33 mouse cellular contexts compared by ENCODE assay signal in the genomic region with DNA sequence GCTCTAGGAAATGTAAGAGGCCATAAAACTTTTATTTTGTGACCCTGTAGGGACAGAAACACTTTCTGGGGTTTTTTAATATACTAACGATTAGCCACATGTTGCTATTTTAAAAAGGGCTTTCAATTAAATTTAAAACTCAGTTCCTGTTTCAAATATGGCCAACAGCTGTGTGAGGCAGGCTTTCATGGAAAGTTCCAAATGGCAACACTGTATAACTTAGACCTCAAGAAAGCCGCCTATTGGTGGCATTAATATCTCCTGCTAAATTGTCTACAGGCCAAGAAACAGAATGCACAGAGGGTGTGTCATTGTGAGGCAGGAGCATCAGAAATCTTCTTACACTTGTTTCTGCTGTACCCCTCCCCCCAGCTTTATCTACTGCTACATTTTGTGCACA. TPM values are rescaled to one million over a fixed set of nuclear protein-coding genes. Genes with fewer than 3 reads are reported as not detected.
A peak's percentile ranks its signal among the peaks of the same experiment; 100 is the strongest.
DNase-seq lines count a peak whose midpoint lies in the region; ATAC-seq and TF ChIP-seq lines count a peak whose summit lies in the region.
"Had no signal": no experiment of that assay in that cellular context is flagged by ENCODE, and none has a peak within 500 bp of the region (broad histone marks: within the 10 kb centered on the region; RNA-seq: fewer than 3 reads in every experiment).

No protein-coding gene starts in this region.

- 47% methylated on average over 2 of the region's 2 CpGs for WGBS in kidney, postnatal 0 days
- 58% methylated on average over 2 of the region's 2 CpGs for WGBS in kidney, adult 2 months
- 14% methylated on average over 2 of the region's 2 CpGs for WGBS in limb, embryonic 14.5 days
- WGBS in intestine, embryonic 16.5 days = 71% methylated on average over 2 of the region's 2 CpGs

- H3K9ac ChIP-seq in kidney, postnatal 0 days (ENCODE audit: low read depth, low read length) = no peak overlapping the region
- H3K9ac ChIP-seq in limb, embryonic 14.5 days (ENCODE audit: low read depth, low read length, severe bottlenecking) = no peak overlapping the region
- H3K9ac ChIP-seq in intestine, embryonic 16.5 days (ENCODE audit: low read depth, low read length) = no peak overlapping the region
- H3K9ac ChIP-seq: heart, embryonic 12.5 days; hindbrain, embryonic 13.5 days; kidney, embryonic 15.5 days; liver, embryonic 12.5 days; liver, postnatal 0 days; midbrain, embryonic 13.5 days; neural tube, embryonic 15.5 days had no signal

- no peak overlapping the region for H3K4me2 ChIP-seq in kidney, postnatal 0 days (ENCODE audit: low read length)
- no peak overlapping the region for H3K4me2 ChIP-seq in limb, embryonic 14.5 days (replicated peaks; ENCODE audit: low read depth, low read length, severe bottlenecking)
- H3K4me2 ChIP-seq in intestine, embryonic 16.5 days (ENCODE audit: low read depth, low read length) = no peak overlapping the region
- H3K4me2 ChIP-seq: heart, embryonic 12.5 days; hindbrain, embryonic 13.5 days; kidney, embryonic 15.5 days; liver, embryonic 12.5 days; midbrain, embryonic 13.5 days; neural tube, embryonic 15.5 days had no signal

- TF ChIP-seq POLR2A in kidney, adult 2 months (IDR thresholded peaks at IDR 0.05; ENCODE audit: low read depth, low read length) = no peak
- no peak for TF ChIP-seq POLR2A in limb, embryonic 14.5 days (IDR thresholded peaks at IDR 0.05; ENCODE audit: borderline replicate concordance, extremely low read depth, insufficient read depth, insufficient read length)

- H3K9me3 ChIP-seq in kidney, postnatal 0 days (replicated peaks; ENCODE audit: low read length) = no peaks in the 10 kb centered on the region
- H3K9me3 ChIP-seq in limb, embryonic 14.5 days (ENCODE audit: control insufficient read depth, low read length) = no peaks in the 10 kb centered on the region
- no peaks in the 10 kb centered on the region for H3K9me3 ChIP-seq in intestine, embryonic 16.5 days (ENCODE audit: control insufficient read depth, low read length)
- H3K9me3 ChIP-seq: G1E; heart, embryonic 12.5 days; hindbrain, embryonic 13.5 days; kidney, embryonic 15.5 days; liver, embryonic 12.5 days; megakaryocyte, embryonic 14.5 days; midbrain, embryonic 13.5 days; neural tube, embryonic 15.5 days had no signal

- no peaks in the 10 kb centered on the region for H3K27me3 ChIP-seq in kidney, postnatal 0 days (ENCODE audit: insufficient read depth, low read length)
- H3K27me3 ChIP-seq in kidney, adult 2 months (replicated peaks; ENCODE audit: control insufficient read depth, insufficient read depth, low read length) = no peaks in the 10 kb centered on the region
- peaks cover 12% of the 10 kb centered on the region; the same call in 1 of the 2 replicates for H3K27me3 ChIP-seq in limb, embryonic 14.5 days (ENCODE audit: control insufficient read depth, insufficient read depth, low read length)
- no peaks in the 10 kb centered on the region for H3K27me3 ChIP-seq in intestine, embryonic 16.5 days (replicated peaks; ENCODE audit: control insufficient read depth, insufficient read depth, low read length)
- H3K27me3 ChIP-seq: hindbrain, embryonic 13.5 days; kidney, embryonic 15.5 days; neural tube, embryonic 15.5 days; Patski had no signal

- H3K27ac ChIP-seq in kidney, postnatal 0 days = no peak overlapping the region
- H3K27ac ChIP-seq in kidney, adult 2 months (ENCODE audit: insufficient read depth, low read depth, low read length) = no peak overlapping the region
- peak overlapping the region; percentile 27; the same call in 1 of the 2 replicates for H3K27ac ChIP-seq in limb, embryonic 14.5 days (replicated peaks; ENCODE audit: low read depth, low read length)
- no peak overlapping the region for H3K27ac ChIP-seq in intestine, embryonic 16.5 days (ENCODE audit: low read length)
- H3K27ac ChIP-seq: heart, adult 2 months; hindbrain, embryonic 13.5 days; kidney, embryonic 15.5 days; liver, embryonic 12.5 days; midbrain, embryonic 13.5 days; neural tube, embryonic 15.5 days had no signal

- DNase-seq in kidney, postnatal 0 days (ENCODE audit: low spot score) = peak; percentile 70
- DNase-seq in kidney, adult 2 months = no peak
- peak; percentile 29 for DNase-seq in A20 (ENCODE audit: low read depth, low spot score)
- peak; percentile 34 for DNase-seq in forelimb bud, embryonic 11.5 days (ENCODE audit: low read depth, low spot score)
- DNase-seq in limb, embryonic 14.5 days (ENCODE audit: low spot score) = peak; percentile 72
- no peak for DNase-seq in T-cell, adult 2 months (ENCODE audit: low spot score)
- DNase-seq: cerebellum, adult 11 months; heart, adult 2 months; heart, postnatal 4 days; kidney, adult 11 months; kidney, postnatal 36 days; layer of hippocampus, postnatal 36 days; left cerebral cortex, postnatal 4 days; liver, postnatal 0 days; lung, postnatal 36 days; retina, postnatal 1 day; thymus, postnatal 14 days had no signal

- 0 out of 2 replicates have a peak, but pooled peaks have one; percentile 10 for TF ChIP-seq CTCF in kidney, postnatal 0 days (IDR thresholded peaks at IDR 0.05; ENCODE audit: low read depth)
- TF ChIP-seq CTCF in kidney, adult 2 months (conservative IDR thresholded peaks at IDR 0.05; ENCODE audit: insufficient read depth, insufficient read length, low read depth, low read length) = no peak

- H3K4me1 ChIP-seq in kidney, postnatal 0 days (replicated peaks; ENCODE audit: insufficient read depth, low read length) = peaks cover 10% of the 10 kb centered on the region; the same call in 1 of the 2 replicates
- peaks cover 4% of the 10 kb centered on the region; the same call in 1 of the 2 replicates for H3K4me1 ChIP-seq in kidney, adult 2 months (ENCODE audit: control insufficient read depth, insufficient read depth, low read length)
- peaks cover 27% of the 10 kb centered on the region for H3K4me1 ChIP-seq in limb, embryonic 14.5 days (ENCODE audit: control insufficient read depth, insufficient read depth, low read length)
- H3K4me1 ChIP-seq in intestine, embryonic 16.5 days (ENCODE audit: control insufficient read depth, insufficient read depth, low read length) = peaks cover 8% of the 10 kb centered on the region

- no peak for ATAC-seq in kidney, postnatal 0 days (replicated peaks; ENCODE audit: low FRiP score, low read depth)
- peak; percentile 59 for ATAC-seq in limb, embryonic 14.5 days (ENCODE audit: low FRiP score, low read depth)
- ATAC-seq in intestine, embryonic 16.5 days = no peak
- ATAC-seq: forebrain, embryonic 14.5 days; liver, embryonic 12.5 days; liver, postnatal 0 days; midbrain, embryonic 13.5 days; Patski had no signal

- no peaks in the 10 kb centered on the region for H3K36me3 ChIP-seq in kidney, postnatal 0 days (ENCODE audit: insufficient read depth, low read length)
- no peaks in the 10 kb centered on the region for H3K36me3 ChIP-seq in kidney, adult 2 months (ENCODE audit: control insufficient read depth, insufficient read depth, low read length)
- H3K36me3 ChIP-seq in limb, embryonic 14.5 days (ENCODE audit: control insufficient read depth, insufficient read depth, low read length) = no peaks in the 10 kb centered on the region
- H3K36me3 ChIP-seq in intestine, embryonic 16.5 days (ENCODE audit: control insufficient read depth, insufficient read depth, low read length) = no peaks in the 10 kb centered on the region
- H3K36me3 ChIP-seq: G1E; heart, embryonic 12.5 days; hindbrain, embryonic 13.5 days; kidney, embryonic 15.5 days; liver, embryonic 12.5 days; midbrain, embryonic 13.5 days; neural tube, embryonic 15.5 days had no signal

- H3K4me3 ChIP-seq in kidney, postnatal 0 days (replicated peaks; ENCODE audit: low read depth, low read length) = no peak overlapping the region
- H3K4me3 ChIP-seq in kidney, adult 2 months (ENCODE audit: insufficient read depth, low read depth, low read length) = no peak overlapping the region
- no peak overlapping the region for H3K4me3 ChIP-seq in limb, embryonic 14.5 days (replicated peaks; ENCODE audit: low read length)
- no peak overlapping the region for H3K4me3 ChIP-seq in intestine, embryonic 16.5 days (ENCODE audit: low read length)
- H3K4me3 ChIP-seq: heart, adult 2 months; heart, embryonic 12.5 days; hindbrain, embryonic 13.5 days; kidney, embryonic 15.5 days; liver, embryonic 12.5 days; megakaryocyte, embryonic 14.5 days; midbrain, embryonic 13.5 days; neural tube, embryonic 15.5 days had no signal

RNA-seq across cellular contexts. Expression of a gene that starts 4.8 kb away (rescaled TPM):
- 41.6 and 42.9 TPM in 2 replicates for polyA plus RNA-seq in kidney, postnatal 0 days (2015; fragmentation: Nextera tagmentation; extraction: Ambion mirVana)
- polyA plus RNA-seq in kidney, adult 2 months (2012; rRNA removed) = 37.4 and 38.9 TPM in 2 replicates
- 11.2 and 11.6 TPM in 2 replicates for polyA plus RNA-seq in limb, embryonic 14.5 days (2012; rRNA removed)
- 19.6 and 21.8 TPM in 2 replicates for polyA plus RNA-seq in limb, embryonic 14.5 days (2014; fragmentation: Nextera tagmentation; extraction: Ambion mirVana)
- polyA plus RNA-seq in intestine, embryonic 16.5 days (2015; fragmentation: Nextera tagmentation; extraction: Ambion mirVana) = 12.5 and 14.1 TPM in 2 replicates
- polyA plus RNA-seq: G1E had no signal

RNA-seq across cellular contexts. Expression of a gene that starts 13.1 kb away (rescaled TPM):
- 0.25 and 0.26 TPM in 2 replicates for polyA plus RNA-seq in kidney, postnatal 0 days (2015; fragmentation: Nextera tagmentation; extraction: Ambion mirVana)
- polyA plus RNA-seq in kidney, adult 2 months (2012; rRNA removed) = 0.37 and 3.0 TPM in 2 replicates
- 0.11 and 0.13 TPM in 2 replicates for polyA plus RNA-seq in limb, embryonic 14.5 days (2012; rRNA removed)
- 0.36 and 0.92 TPM in 2 replicates for polyA plus RNA-seq in limb, embryonic 14.5 days (2014; fragmentation: Nextera tagmentation; extraction: Ambion mirVana)
- 1.7 and 1.9 TPM in 2 replicates for polyA plus RNA-seq in intestine, embryonic 16.5 days (2015; fragmentation: Nextera tagmentation; extraction: Ambion mirVana)
- polyA plus RNA-seq: C2C12, G1E had no signal

RNA-seq across cellular contexts. Expression of a gene that starts 50.4 kb away (rescaled TPM):
- polyA plus RNA-seq in kidney, postnatal 0 days (2015; fragmentation: Nextera tagmentation; extraction: Ambion mirVana) = not detected in 2 replicates
- polyA plus RNA-seq in kidney, adult 2 months (2012; rRNA removed) = not detected in 2 replicates
- not detected in 2 replicates for polyA plus RNA-seq in limb, embryonic 14.5 days (2012; rRNA removed)
- not detected in 2 replicates for polyA plus RNA-seq in limb, embryonic 14.5 days (2014; fragmentation: Nextera tagmentation; extraction: Ambion mirVana)
- not detected in 2 replicates for polyA plus RNA-seq in intestine, embryonic 16.5 days (2015; fragmentation: Nextera tagmentation; extraction: Ambion mirVana)
- polyA plus RNA-seq: C2C12; frontal cortex, adult 2 months; G1E; heart, adult 2 months; heart, embryonic 12.5 days; heart, postnatal 0 days; kidney, embryonic 15.5 days; liver, embryonic 12.5 days; liver, postnatal 0 days; lung, embryonic 16.5 days; neural tube, embryonic 15.5 days; Patski; urinary bladder, adult 2 months had no signal

Comparison
In these comparisons a context has a peak if more than half of its experiments do, and no peak if none do; other contexts are left out.
1. DNase-seq: peak in kidney, postnatal 0 days (single experiment), A20 (single experiment), forelimb bud, embryonic 11.5 days (single experiment) and limb, embryonic 14.5 days (single experiment); none in kidney, adult 2 months (single experiment) and T-cell, adult 2 months (single experiment).